Mouse (Mus musculus): ENCODE results near the gene Ascl4. TPM values are rescaled to one million over a fixed set of nuclear protein-coding genes. Genes with fewer than 3 reads are reported as not detected.

Gene Ascl4
- total RNA-seq (2012; rRNA removed), result 0.48 and 0.54 TPM in 2 replicates

DNA sequence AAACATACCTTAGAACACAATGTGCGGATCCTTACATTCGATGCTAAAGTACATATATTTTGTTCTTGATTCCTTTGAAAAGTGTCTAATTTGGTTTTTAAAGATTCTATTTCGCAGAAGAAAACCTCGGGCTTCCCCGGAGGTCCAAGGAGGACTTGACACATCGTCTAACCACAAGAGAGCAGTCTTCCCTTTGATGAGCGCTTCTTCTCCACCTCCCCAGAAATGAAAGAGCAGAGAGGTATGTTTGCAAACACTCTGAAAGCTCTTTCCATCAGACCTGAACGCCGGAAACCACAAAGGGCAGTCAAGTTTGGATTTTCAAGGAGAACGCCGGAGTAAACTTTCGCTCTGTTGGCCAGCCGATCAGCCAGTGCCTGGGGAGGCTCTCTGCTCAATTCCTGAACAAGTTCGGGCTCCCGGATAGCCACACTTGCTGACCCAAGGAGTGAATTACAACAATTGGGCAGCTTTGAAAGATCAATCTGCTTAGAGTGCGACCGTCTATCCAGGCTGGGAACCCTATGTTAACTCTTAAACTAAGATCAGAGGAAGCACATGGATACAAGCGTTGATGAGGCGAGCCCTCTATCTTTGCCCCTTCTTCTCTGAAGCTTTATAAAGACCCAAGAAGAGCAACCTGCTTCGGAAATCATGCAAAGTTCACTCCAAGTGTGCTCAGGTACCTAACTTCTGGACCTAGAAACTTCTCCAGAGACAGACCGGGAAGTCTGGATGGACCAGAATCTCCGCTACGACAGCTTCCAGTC lies at the start of gene Ascl4:
Ascl4 (plus strand) TSS at position 6 of the 770 bp plus-strand sequence.
- peak within 1 kb of the TSS; percentile 73 for H3K4me3 ChIP-seq (ENCODE audit: insufficient read depth in 1 of 2, low read depth in 1 of 2, low read length in 2 of 2, poor library complexity in 1 of 2, severe bottlenecking in 1 of 2)
- no peaks in the 10 kb centered on the region for H3K9me3 ChIP-seq (ENCODE audit: control insufficient read depth, insufficient read depth, low read depth, low read length)
- no peaks in the 10 kb centered on the region for H3K36me3 ChIP-seq (ENCODE audit: control insufficient read depth, insufficient read depth, low read length, poor library complexity, severe bottlenecking)
- in situ Hi-C loops (cut with MboI; ENCODE audit: low sequenced_read_pairs in 2 of 2, unreplicated experiment in 2 of 2), result no loop called here
- no peak within 1 kb of the TSS for H3K27ac ChIP-seq (ENCODE audit: insufficient read depth, low read depth, low read length, poor library complexity, severe bottlenecking)
- peak within 1 kb of the TSS; percentile 82 for H3K9ac ChIP-seq (ENCODE audit: insufficient read depth, low read depth, low read length, poor library complexity, severe bottlenecking)
- peaks cover 0 to 3% of the 10 kb centered on the region in 2 experiments; a peak in 2 of 4 replicates for H3K4me1 ChIP-seq (ENCODE audit: control insufficient read depth in 2 of 2, insufficient read depth in 2 of 2, low read length in 2 of 2, poor library complexity in 1 of 2)
- DNase-seq (ENCODE audit: low read depth, low spot score), result peak; percentile 26
- TF ChIP-seq MAFK (IDR thresholded peaks at IDR 0.05; ENCODE audit: insufficient read depth, low read depth, low read length) (no peak), ZC3H11A (IDR thresholded peaks at IDR 0.05; ENCODE audit: borderline replicate concordance, low read depth, low read length) (no peak), HCFC1 (IDR thresholded peaks at IDR 0.05; ENCODE audit: borderline replicate concordance, insufficient read depth, low read length) (no peak), CHD2 (IDR thresholded peaks at IDR 0.05; ENCODE audit: low read depth, low read length) (no peak), ZNF384 (IDR thresholded peaks at IDR 0.05; ENCODE audit: low read depth, low read length) (no peak)

GRCm38 (mm10) chr10:85879886-85880486 lies 47.5 kb upstream of the Ascl4 start:
- in situ Hi-C loops (cut with MboI; ENCODE audit: low sequenced_read_pairs in 2 of 2, unreplicated experiment in 2 of 2), result no loop called here
- TF ChIP-seq HCFC1 (IDR thresholded peaks at IDR 0.05; ENCODE audit: borderline replicate concordance, insufficient read depth, low read length), result no peak
- no peak for TF ChIP-seq CHD2 (IDR thresholded peaks at IDR 0.05; ENCODE audit: low read depth, low read length)
- no peak for TF ChIP-seq ZC3H11A (IDR thresholded peaks at IDR 0.05; ENCODE audit: borderline replicate concordance, low read depth, low read length)
- TF ChIP-seq MAFK (IDR thresholded peaks at IDR 0.05; ENCODE audit: insufficient read depth, low read depth, low read length), result no peak
- TF ChIP-seq ZNF384 (IDR thresholded peaks at IDR 0.05; ENCODE audit: low read depth, low read length), result no peak
- Histone ChIP-seq H3K27ac (ENCODE audit: insufficient read depth, low read depth, low read length, poor library complexity, severe bottlenecking) (peak overlapping the region; percentile 28; the same call in 1 of the 2 replicates), H3K9ac (ENCODE audit: insufficient read depth, low read depth, low read length, poor library complexity, severe bottlenecking) (no peak overlapping the region), H3K4me3 (ENCODE audit: insufficient read depth in 1 of 2, low read depth in 1 of 2, low read length in 2 of 2, poor library complexity in 1 of 2, severe bottlenecking in 1 of 2) (no peak overlapping the region), H3K4me1 (ENCODE audit: control insufficient read depth in 2 of 2, insufficient read depth in 2 of 2, low read length in 2 of 2, poor library complexity in 1 of 2) (no peaks in the 10 kb centered on the region), H3K9me3 (ENCODE audit: control insufficient read depth, insufficient read depth, low read depth, low read length) (no peaks in the 10 kb centered on the region), H3K36me3 (ENCODE audit: control insufficient read depth, insufficient read depth, low read length, poor library complexity, severe bottlenecking) (peaks cover 44% of the 10 kb centered on the region)
- no peak for DNase-seq (ENCODE audit: low read depth, low spot score)

DNA sequence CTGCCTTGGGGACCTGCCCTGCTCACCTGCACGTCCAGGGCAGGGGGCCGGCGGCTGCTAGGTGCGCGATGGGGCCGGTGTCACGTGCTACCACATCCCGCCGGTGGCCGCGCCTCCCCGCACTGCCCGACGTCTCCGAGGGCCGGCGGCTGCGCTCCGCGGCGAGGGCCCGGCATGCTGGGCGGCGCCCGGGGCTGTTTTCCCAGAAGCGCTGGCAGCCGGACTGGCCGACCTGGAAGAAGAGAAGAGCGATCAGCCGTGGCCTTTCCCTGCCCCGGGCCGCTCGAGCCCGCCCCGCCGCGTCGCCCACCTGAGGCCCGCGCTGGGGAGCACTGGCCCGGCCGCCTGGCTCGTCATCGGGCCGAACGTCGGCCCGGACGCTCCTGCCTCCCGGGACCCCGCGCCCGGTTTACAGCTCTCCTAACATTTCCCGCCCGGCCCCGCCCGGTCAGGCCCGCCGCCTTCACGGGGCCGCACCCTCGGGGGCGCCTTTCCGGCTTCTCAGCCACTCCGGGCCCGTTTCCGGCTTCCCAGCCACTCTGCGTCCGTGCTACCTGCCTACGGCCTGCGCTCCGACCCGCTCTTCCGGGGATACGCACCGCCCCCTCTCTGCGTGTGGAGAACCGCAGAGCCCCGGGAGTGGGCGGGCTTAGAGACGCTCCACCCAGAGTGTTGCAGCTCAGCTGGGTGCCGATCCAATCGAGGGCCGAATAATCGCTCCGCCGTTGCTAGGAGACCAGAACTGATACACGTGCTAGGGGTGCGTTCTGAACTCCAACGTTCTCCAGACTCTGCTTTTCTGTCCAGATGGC lies 10.8 kb upstream of the Ascl4 start, which contains the start of gene Prdm4:
Prdm4 (minus strand) TSS at position 645 of the 812 bp plus-strand sequence.
- in situ Hi-C loops (cut with MboI; ENCODE audit: low sequenced_read_pairs in 2 of 2, unreplicated experiment in 2 of 2), result loop anchor here in 1 of 2 experiments (25.0 kb wide), 1 partner anchor 771 kb away; no protein-coding TSS in a partner anchor

GRCm38 (mm10) chr10:85928499-85929207 lies 1.2 kb downstream of the Ascl4 start:
- H3K27ac ChIP-seq (ENCODE audit: insufficient read depth, low read depth, low read length, poor library complexity, severe bottlenecking), result no peak overlapping the region
- H3K9ac ChIP-seq (ENCODE audit: insufficient read depth, low read depth, low read length, poor library complexity, severe bottlenecking), result peak overlapping the region; percentile 82

More for the DNA sequence above, 10.8 kb upstream of the Ascl4 start, which contains the start of gene Prdm4:
- Histone ChIP-seq H3K9me3 (ENCODE audit: control insufficient read depth, insufficient read depth, low read depth, low read length) (no peaks in the 10 kb centered on the region), H3K36me3 (ENCODE audit: control insufficient read depth, insufficient read depth, low read length, poor library complexity, severe bottlenecking) (peaks cover 20% of the 10 kb centered on the region), H3K27ac (ENCODE audit: insufficient read depth, low read depth, low read length, poor library complexity, severe bottlenecking) (peak within 1 kb of the TSS; percentile 79), H3K9ac (ENCODE audit: insufficient read depth, low read depth, low read length, poor library complexity, severe bottlenecking) (peak within 1 kb of the TSS; percentile 92), H3K4me1 (ENCODE audit: control insufficient read depth in 2 of 2, insufficient read depth in 2 of 2, low read length in 2 of 2, poor library complexity in 1 of 2) (peaks cover 3 to 5% of the 10 kb centered on the region in 2 experiments), H3K4me3 (ENCODE audit: insufficient read depth in 1 of 2, low read depth in 1 of 2, low read length in 2 of 2, poor library complexity in 1 of 2, severe bottlenecking in 1 of 2) (peak within 1 kb of the TSS; percentile 74 to 96)
- TF ChIP-seq HCFC1 (IDR thresholded peaks at IDR 0.05; ENCODE audit: borderline replicate concordance, insufficient read depth, low read length) (peak; percentile 68), ZNF384 (IDR thresholded peaks at IDR 0.05; ENCODE audit: low read depth, low read length) (no peak), CHD2 (IDR thresholded peaks at IDR 0.05; ENCODE audit: low read depth, low read length) (no peak)
- DNase-seq (ENCODE audit: low read depth, low spot score), result peak; percentile 98

More at GRCm38 (mm10) chr10:85928499-85929207, 1.2 kb downstream of the Ascl4 start:
- in situ Hi-C loops (cut with MboI; ENCODE audit: low sequenced_read_pairs in 2 of 2, unreplicated experiment in 2 of 2), result no loop called here
- Histone ChIP-seq H3K4me1 (ENCODE audit: control insufficient read depth in 2 of 2, insufficient read depth in 2 of 2, low read length in 2 of 2, poor library complexity in 1 of 2) (peaks cover 0 to 3% of the 10 kb centered on the region in 2 experiments; a peak in 2 of 4 replicates), H3K36me3 (ENCODE audit: control insufficient read depth, insufficient read depth, low read length, poor library complexity, severe bottlenecking) (no peaks in the 10 kb centered on the region), H3K9me3 (ENCODE audit: control insufficient read depth, insufficient read depth, low read depth, low read length) (no peaks in the 10 kb centered on the region), H3K4me3 (ENCODE audit: insufficient read depth in 1 of 2, low read depth in 1 of 2, low read length in 2 of 2, poor library complexity in 1 of 2, severe bottlenecking in 1 of 2) (peak overlapping the region; percentile 73)
- TF ChIP-seq ZNF384 (IDR thresholded peaks at IDR 0.05; ENCODE audit: low read depth, low read length) (peak; percentile 74), MAFK (IDR thresholded peaks at IDR 0.05; ENCODE audit: insufficient read depth, low read depth, low read length) (no peak)
- peak; percentile 76 for DNase-seq (ENCODE audit: low read depth, low spot score)

Measured in ES-E14 (cell line).